Mouse (Mus musculus) cerebellum, adult 2 months (tissue): ENCODE results near the gene Cd8a.

Experiments
- CTCF ChIP-seq: fragments of 200-500 bp; IDR thresholded peaks from 2 replicates; pipeline ENCODE4 v1.5.1; 2011; ENCODE audit warnings: low read depth, mild to moderate bottlenecking, control low read depth, low read length, moderate library complexity, borderline replicate concordance; ENCODE audit not compliant: insufficient read depth
- POLR2A ChIP-seq: fragments of 200-500 bp; IDR thresholded peaks from 2 replicates; pipeline ENCODE4 v1.6.1; 2011; ENCODE audit warnings: low read length, control low read depth, borderline replicate concordance; ENCODE audit not compliant: insufficient read depth

DNA sequence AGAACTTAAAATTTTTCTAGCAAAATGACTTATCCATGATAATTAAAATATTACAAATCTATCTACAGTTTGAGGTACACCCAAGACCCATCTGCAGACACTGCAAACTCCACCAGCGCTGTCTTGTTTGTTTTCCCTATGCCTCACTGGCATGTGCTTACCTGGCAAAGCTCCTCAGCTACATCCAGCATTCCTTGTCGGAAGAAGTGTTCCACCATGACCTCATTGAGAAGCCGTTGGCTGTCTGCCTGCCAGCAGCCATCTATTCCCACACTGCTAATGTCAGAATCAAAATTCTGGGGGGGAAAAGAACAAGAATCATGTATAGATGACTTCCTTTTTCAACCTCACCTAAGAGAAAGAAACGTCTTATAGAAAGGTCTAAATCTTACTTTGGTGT is 41.4 kb downstream of the Cd8a start:
- TF ChIP-seq CTCF (no peak), POLR2A (no peak)
